Mouse (Mus musculus) testis, adult 2 months (tissue): Measurements from ENCODE around the gene Ube2d2b. TPM values are rescaled to one million over a fixed set of nuclear protein-coding genes. Genes with fewer than 3 reads are reported as not detected.
A peak's percentile ranks its signal among the peaks of the same experiment; 100 is the strongest.

Experiments
- H3K27ac ChIP-seq: fragments of 200-500 bp; 2 replicates; pipeline ENCODE4 v1.5.1; 2012; ENCODE audit warnings: low read depth, low read length; ENCODE audit not compliant: control insufficient read depth, insufficient read depth
- H3K27me3 ChIP-seq: fragments of 200-500 bp; 2 replicates; pipeline ENCODE4 v1.6.1; 2012; ENCODE audit warnings: mild to moderate bottlenecking, low read length, moderate library complexity; ENCODE audit not compliant: control insufficient read depth, insufficient read depth
- H3K36me3 ChIP-seq: fragments of 200-500 bp; 2 replicates; pipeline ENCODE4 v1.6.1; 2012; ENCODE audit warnings: mild to moderate bottlenecking, low read length; ENCODE audit not compliant: control insufficient read depth, insufficient read depth
- H3K4me1 ChIP-seq: fragments of 200-500 bp; 2 replicates; pipeline ENCODE4 v1.6.1; 2012; ENCODE audit warnings: low read length; ENCODE audit not compliant: control insufficient read depth, insufficient read depth
- H3K4me3 ChIP-seq: fragments of 200-500 bp; 2 replicates; pipeline ENCODE4 v1.5.1; 2012; ENCODE audit warnings: low read depth, mild to moderate bottlenecking, low read length, moderate library complexity, mixed read lengths; ENCODE audit not compliant: control insufficient read depth
- CTCF ChIP-seq: fragments of 200-500 bp; IDR thresholded peaks from 2 replicates; pipeline ENCODE4 v1.5.1; 2012; ENCODE audit warnings: low read depth, mild to moderate bottlenecking, inconsistent platforms, low read length, moderate library complexity; ENCODE audit not compliant: control insufficient read depth, insufficient read depth, insufficient replicate concordance
- POLR2A ChIP-seq: fragments of 200-500 bp; IDR thresholded peaks from 2 replicates; pipeline ENCODE4 v1.6.1; 2012; ENCODE audit warnings: low read depth, mild to moderate bottlenecking, inconsistent platforms, low read length, moderate library complexity; ENCODE audit not compliant: control insufficient read depth
- polyA plus RNA-seq: library from polyadenylated mRNA; depleted of rRNA; stranded (reverse); fragments of >200 nt; gene quantifications from 2 replicates; pipeline ENCODE4 v1.2.3, GENCODE M21; 2012; rRNA removed

Ube2d2b gene
- 277 and 282 TPM in 2 replicates for polyA plus RNA-seq

- H3K27me3 ChIP-seq = no peaks in the 10 kb centered on the region
- H3K4me3 ChIP-seq = peak within 1 kb of the TSS; percentile 91
- no peaks in the 10 kb centered on the region for H3K4me1 ChIP-seq
- TF ChIP-seq CTCF = no peak
- TF ChIP-seq POLR2A = peak; percentile 94
- H3K27ac ChIP-seq = peak within 1 kb of the TSS; percentile 97
- H3K36me3 ChIP-seq = no peaks in the 10 kb centered on the region
These were observed at the start of gene Ube2d2b for GRCm38 (mm10) chr5:107829998-107830560. TSS of gene Ube2d2b (plus strand) at chr5:107830099.

DNA sequence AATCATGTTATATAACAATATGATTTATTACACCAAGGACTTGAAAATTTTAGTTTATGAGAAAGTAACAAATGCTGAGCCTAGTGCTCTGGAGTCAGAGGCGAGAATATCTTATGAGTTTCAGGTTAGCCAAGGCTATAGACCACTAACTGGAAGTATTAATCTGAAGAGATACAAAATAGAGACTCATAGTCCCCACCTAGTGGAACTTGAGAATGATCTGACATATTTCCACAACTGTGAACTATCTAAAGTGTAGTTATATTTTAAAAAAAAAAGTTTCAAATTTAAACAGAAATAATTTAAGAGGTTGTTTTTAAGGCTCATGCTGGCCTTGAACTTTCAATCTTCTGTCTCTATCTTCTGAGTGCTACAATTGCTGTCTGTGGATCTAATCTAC, 47.5 kb upstream of the Ube2d2b start:
- H3K36me3 ChIP-seq = no peaks in the 10 kb centered on the region
- H3K27me3 ChIP-seq = no peaks in the 10 kb centered on the region
- no peak overlapping the region for H3K27ac ChIP-seq
- TF ChIP-seq POLR2A = no peak
- no peak for TF ChIP-seq CTCF
- no peak overlapping the region for H3K4me3 ChIP-seq
- no peaks in the 10 kb centered on the region for H3K4me1 ChIP-seq

DNA sequence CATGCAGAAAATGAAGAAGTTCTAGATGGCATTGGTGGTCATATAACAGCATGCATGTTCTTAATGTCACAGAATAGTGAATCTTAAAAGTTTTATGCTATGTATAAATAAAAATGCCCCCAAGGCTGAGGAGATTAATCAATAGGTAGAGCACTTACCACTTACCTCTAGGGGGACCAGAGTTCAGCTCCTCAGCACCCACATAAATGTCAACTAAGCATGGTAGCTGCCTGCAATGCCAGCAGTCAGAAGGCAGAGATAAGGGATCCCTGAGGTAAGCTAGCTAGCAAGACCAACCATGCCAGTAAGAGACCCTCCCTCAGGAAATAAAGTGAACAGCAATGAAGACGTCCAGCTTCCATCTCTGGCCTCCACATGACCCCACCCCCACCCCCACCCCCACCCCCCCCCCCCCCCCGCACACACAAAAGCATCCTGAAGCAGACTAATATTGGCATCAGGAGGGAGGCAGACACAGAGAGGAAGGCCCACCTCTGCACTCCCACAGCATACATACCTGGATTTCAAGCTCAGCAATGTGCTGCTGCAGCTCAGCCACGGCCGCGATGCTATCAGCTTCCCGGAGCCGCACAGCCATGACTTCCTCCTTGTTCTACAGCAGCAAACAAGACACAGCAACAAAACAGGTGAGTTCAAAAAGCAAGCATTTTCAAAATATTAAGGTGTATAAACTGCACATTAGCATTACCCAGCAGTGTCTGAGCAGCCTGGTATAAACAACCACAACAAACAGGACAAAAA, 42.0 kb upstream of the Ube2d2b start:
- Histone ChIP-seq H3K4me1 (no peaks in the 10 kb centered on the region), H3K27me3 (no peaks in the 10 kb centered on the region), H3K4me3 (no peak overlapping the region), H3K27ac (no peak overlapping the region), H3K36me3 (no peaks in the 10 kb centered on the region)
- no peak for TF ChIP-seq CTCF
- no peak for TF ChIP-seq POLR2A

- Histone ChIP-seq H3K4me3 (no peak overlapping the region), H3K36me3 (no peaks in the 10 kb centered on the region), H3K27ac (no peak overlapping the region), H3K4me1 (no peaks in the 10 kb centered on the region), H3K27me3 (no peaks in the 10 kb centered on the region)
- TF ChIP-seq POLR2A (no peak), CTCF (peak; percentile 10; the same call in 1 of the 2 replicates)
These were observed 40.4 kb upstream of the Ube2d2b start for GRCm38 (mm10) chr5:107789492-107789891.

- Histone ChIP-seq H3K4me3 (no peak overlapping the region), H3K36me3 (no peaks in the 10 kb centered on the region), H3K4me1 (no peaks in the 10 kb centered on the region), H3K27ac (no peak overlapping the region), H3K27me3 (no peaks in the 10 kb centered on the region)
- no peak for TF ChIP-seq POLR2A
- no peak for TF ChIP-seq CTCF
These were observed 37.9 kb upstream of the Ube2d2b start for GRCm38 (mm10) chr5:107791966-107792365.

DNA sequence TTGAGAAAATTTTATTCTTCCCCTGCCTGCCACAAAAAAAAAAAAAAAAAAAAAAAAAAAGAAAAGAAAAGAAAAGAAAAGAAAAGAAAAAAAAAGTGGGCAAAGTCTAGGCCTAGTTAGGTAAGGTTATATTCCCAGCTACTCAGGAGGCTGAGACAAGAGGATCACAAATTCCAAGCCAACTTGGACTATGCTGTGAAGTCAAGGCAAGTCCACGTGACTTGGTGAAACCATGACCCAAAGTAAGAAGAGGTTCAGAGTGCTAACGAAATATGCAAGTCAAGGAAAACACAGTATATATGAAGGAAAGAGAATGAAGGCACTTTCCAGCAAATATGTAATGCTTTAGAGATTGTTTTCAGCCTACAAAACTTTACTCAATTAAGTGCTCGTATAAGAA, 37.4 kb upstream of the Ube2d2b start:
- no peak for TF ChIP-seq CTCF
- no peak for TF ChIP-seq POLR2A
- Histone ChIP-seq H3K4me1 (no peaks in the 10 kb centered on the region), H3K27ac (no peak overlapping the region), H3K27me3 (no peaks in the 10 kb centered on the region), H3K36me3 (no peaks in the 10 kb centered on the region), H3K4me3 (no peak overlapping the region)

GRCm38 (mm10) chr5:107793258-107793657, 36.6 kb upstream of the Ube2d2b start:
- TF ChIP-seq CTCF = no peak
- TF ChIP-seq POLR2A = no peak
- H3K4me3 ChIP-seq = no peak overlapping the region
- H3K27me3 ChIP-seq = no peaks in the 10 kb centered on the region
- H3K36me3 ChIP-seq = no peaks in the 10 kb centered on the region
- H3K27ac ChIP-seq = no peak overlapping the region
- no peaks in the 10 kb centered on the region for H3K4me1 ChIP-seq
